Mouse (Mus musculus): ENCODE measurements around the gene Tlr13. TPM values are rescaled to one million over a fixed set of nuclear protein-coding genes. Genes with fewer than 3 reads are reported as not detected.

The Tlr13 gene
- total and polyA plus RNA-seq, 2 experiments from 2014 or later, result 0.40 to 1.1 TPM

DNA sequence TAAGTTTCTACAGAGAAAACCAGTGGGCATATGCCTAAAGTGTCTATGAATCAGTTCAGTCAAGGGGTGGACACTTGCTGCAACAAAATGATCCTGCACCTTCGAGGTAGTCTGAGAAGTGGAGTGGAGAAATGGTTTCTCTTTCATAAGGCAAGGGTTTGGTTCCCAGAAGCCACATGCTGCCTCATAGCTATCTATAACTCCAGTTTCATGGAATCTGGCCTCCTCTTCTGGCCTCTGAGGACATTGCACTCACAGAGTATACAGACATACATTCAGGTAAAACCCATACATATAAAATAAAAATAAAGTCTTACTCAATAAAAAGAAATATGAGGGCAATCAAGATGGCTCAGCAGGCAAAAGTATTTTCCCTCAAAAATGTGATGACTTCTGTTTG is 22.1 kb downstream of the Tlr13 start:
- Histone ChIP-seq H3K9ac (replicated peaks; ENCODE audit: low read depth, low read length) (no peak overlapping the region), H3K4me1 (ENCODE audit: control insufficient read depth, insufficient read depth) (no peaks in the 10 kb centered on the region), H3K4me3 (ENCODE audit: low read depth, low read length) (no peak overlapping the region), H3K9me3 (replicated peaks; ENCODE audit: control insufficient read depth, low read length) (no peaks in the 10 kb centered on the region), H3K36me3 (replicated peaks; ENCODE audit: control insufficient read depth, insufficient read depth, low read length) (no peaks in the 10 kb centered on the region), H3K4me2 (ENCODE audit: low read depth, low read length) (no peak overlapping the region), H3K27ac (ENCODE audit: low read depth) (no peak overlapping the region), H3K27me3 (ENCODE audit: control insufficient read depth, insufficient read depth, low read length) (no peaks in the 10 kb centered on the region)
- WGBS, result 63% methylated on average over 1 of the region's 1 CpGs
- DNase-seq (ENCODE audit: low spot score) (no peak), ATAC-seq (ENCODE audit: insufficient read depth, low read depth) (no peak)
- TF ChIP-seq EP300 (IDR thresholded peaks at IDR 0.05; ENCODE audit: low read depth), result no peak
- TF ChIP-seq CTCF (IDR thresholded peaks at IDR 0.05; ENCODE audit: low read depth), result 0 out of 2 replicates have a peak, but pooled peaks have one; percentile 5

DNA sequence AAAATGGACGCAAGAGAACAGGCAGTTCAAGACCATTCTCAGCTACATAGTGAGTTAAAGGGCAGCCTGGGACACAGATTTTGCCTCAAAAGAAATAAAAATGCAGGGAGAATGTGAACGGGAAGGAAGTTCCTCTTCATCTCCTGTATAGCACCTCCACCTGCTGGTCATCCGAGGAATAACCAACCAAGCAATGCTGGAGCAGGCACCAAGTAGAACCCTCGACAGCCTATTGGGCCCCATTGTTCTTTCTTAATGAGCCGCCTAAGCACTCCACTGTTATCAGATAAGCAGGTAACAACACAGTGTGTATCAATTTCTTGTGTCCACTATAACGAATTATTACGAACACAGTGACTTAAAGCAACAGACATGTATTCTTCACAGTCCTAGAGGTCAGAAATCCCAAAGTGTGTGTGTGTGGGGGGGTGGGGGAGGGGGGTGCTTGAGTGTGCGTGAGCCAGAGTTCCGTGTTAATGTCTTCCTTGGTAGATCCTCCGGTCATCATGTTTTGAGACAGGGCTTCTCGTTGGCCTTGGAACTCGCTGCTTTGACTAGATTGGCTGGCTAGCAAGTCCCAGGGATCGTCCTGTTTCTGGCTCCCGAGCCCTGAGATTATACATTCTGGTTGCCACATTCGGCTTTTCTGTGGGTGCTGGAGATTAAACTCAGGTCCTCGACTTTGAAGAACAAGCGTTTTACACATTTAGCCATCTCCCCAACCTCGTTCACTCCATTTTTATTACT is 28.3 kb downstream of the Tlr13 start:
- ATAC-seq (ENCODE audit: insufficient read depth, low read depth), result peak; percentile 62
- H3K27me3 ChIP-seq (ENCODE audit: control insufficient read depth, insufficient read depth, low read length), result no peaks in the 10 kb centered on the region
- peak overlapping the region; percentile 56 for H3K4me2 ChIP-seq (ENCODE audit: low read depth, low read length)
- H3K27ac ChIP-seq (ENCODE audit: low read depth), result no peak overlapping the region
- peak; percentile 34 for DNase-seq (ENCODE audit: low spot score)
- H3K4me1 ChIP-seq (ENCODE audit: control insufficient read depth, insufficient read depth), result no peaks in the 10 kb centered on the region
- TF ChIP-seq CTCF (IDR thresholded peaks at IDR 0.05; ENCODE audit: low read depth), result peak; percentile 71
- TF ChIP-seq EP300 (IDR thresholded peaks at IDR 0.05; ENCODE audit: low read depth), result no peak
- 26% methylated on average over 18 of the region's 18 CpGs for WGBS
- peak overlapping the region; percentile 36 for H3K4me3 ChIP-seq (ENCODE audit: low read depth, low read length)
- no peaks in the 10 kb centered on the region for H3K9me3 ChIP-seq (replicated peaks; ENCODE audit: control insufficient read depth, low read length)
- no peaks in the 10 kb centered on the region for H3K36me3 ChIP-seq (replicated peaks; ENCODE audit: control insufficient read depth, insufficient read depth, low read length)
- no peak overlapping the region for H3K9ac ChIP-seq (replicated peaks; ENCODE audit: low read depth, low read length)

DNA sequence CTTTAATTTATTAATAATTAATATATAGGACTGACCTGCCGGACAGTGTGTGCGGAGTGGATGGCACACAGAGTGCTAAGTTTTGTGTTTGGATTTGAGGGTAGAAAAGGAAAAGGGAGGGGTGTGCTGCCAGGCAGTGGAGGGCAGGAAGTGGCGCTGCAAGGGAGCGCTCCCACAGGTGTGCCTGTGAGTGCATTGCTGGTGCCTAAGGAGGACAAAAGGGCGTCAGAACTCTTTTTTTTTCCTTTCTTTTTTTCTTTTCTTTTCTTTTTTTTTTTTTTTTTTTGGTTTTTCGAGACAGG is 28.8 kb downstream of the Tlr13 start:
- WGBS, result 66% methylated on average over 5 of the region's 6 CpGs
- Histone ChIP-seq H3K4me2 (ENCODE audit: low read depth, low read length) (peak overlapping the region; percentile 56; the same call in 1 of the 2 replicates), H3K27me3 (ENCODE audit: control insufficient read depth, insufficient read depth, low read length) (no peaks in the 10 kb centered on the region), H3K9me3 (replicated peaks; ENCODE audit: control insufficient read depth, low read length) (no peaks in the 10 kb centered on the region), H3K9ac (replicated peaks; ENCODE audit: low read depth, low read length) (no peak overlapping the region), H3K27ac (ENCODE audit: low read depth) (no peak overlapping the region), H3K4me3 (ENCODE audit: low read depth, low read length) (peak overlapping the region; percentile 36), H3K36me3 (replicated peaks; ENCODE audit: control insufficient read depth, insufficient read depth, low read length) (no peaks in the 10 kb centered on the region), H3K4me1 (ENCODE audit: control insufficient read depth, insufficient read depth) (no peaks in the 10 kb centered on the region)
- no peak for DNase-seq (ENCODE audit: low spot score)
- TF ChIP-seq CTCF (IDR thresholded peaks at IDR 0.05; ENCODE audit: low read depth) (no peak), EP300 (IDR thresholded peaks at IDR 0.05; ENCODE audit: low read depth) (no peak)
- no peak for ATAC-seq (ENCODE audit: insufficient read depth, low read depth)

DNA sequence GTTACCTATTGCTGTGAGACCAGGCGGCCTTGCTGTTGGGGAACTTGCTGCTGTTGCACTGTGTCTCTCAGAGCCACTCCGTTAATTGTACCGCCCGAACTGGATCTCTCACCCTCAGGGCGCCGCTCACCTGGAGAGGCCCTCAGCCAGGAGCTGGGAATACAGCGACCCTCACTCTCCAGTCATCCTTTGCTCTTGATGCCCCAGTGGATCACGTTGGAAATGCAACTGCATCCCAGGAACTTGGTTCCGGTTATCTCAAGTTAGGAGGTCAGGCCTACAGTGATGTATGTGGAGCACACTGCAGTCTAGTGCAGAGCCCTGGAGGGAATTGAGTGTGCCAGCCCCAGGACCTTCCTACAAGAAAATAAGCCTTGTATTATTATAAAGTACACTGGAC is 33.3 kb downstream of the Tlr13 start:
- Histone ChIP-seq H3K4me2 (ENCODE audit: low read depth, low read length) (no peak overlapping the region), H3K9ac (replicated peaks; ENCODE audit: low read depth, low read length) (no peak overlapping the region), H3K27ac (ENCODE audit: low read depth) (no peak overlapping the region), H3K27me3 (ENCODE audit: control insufficient read depth, insufficient read depth, low read length) (no peaks in the 10 kb centered on the region), H3K36me3 (replicated peaks; ENCODE audit: control insufficient read depth, insufficient read depth, low read length) (no peaks in the 10 kb centered on the region), H3K4me1 (ENCODE audit: control insufficient read depth, insufficient read depth) (no peaks in the 10 kb centered on the region), H3K9me3 (replicated peaks; ENCODE audit: control insufficient read depth, low read length) (no peaks in the 10 kb centered on the region), H3K4me3 (ENCODE audit: low read depth, low read length) (no peak overlapping the region)
- TF ChIP-seq EP300 (IDR thresholded peaks at IDR 0.05; ENCODE audit: low read depth), result no peak
- TF ChIP-seq CTCF (IDR thresholded peaks at IDR 0.05; ENCODE audit: low read depth), result no peak
- 62% methylated on average over 9 of the region's 9 CpGs for WGBS
- DNase-seq (ENCODE audit: low spot score), result no peak
- no peak for ATAC-seq (ENCODE audit: insufficient read depth, low read depth)

DNA sequence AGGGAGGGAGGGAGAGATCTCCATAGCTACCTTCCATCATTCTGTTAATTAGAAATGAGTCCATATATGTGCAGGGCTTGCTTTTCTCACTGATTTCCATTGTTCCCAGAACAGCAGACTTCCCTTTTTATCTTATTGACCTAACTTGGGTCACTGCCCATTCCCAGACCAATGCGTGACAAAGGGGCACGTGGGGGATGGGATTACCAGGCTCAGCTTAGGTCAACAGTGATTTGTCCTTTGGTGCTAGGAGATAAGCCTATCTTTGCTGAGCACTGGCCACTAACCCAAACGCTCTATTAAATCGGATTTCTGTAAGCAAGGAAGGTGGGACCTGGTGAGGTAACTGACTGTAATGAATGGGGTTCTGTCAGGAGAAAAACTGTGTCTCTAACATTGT is 41.3 kb downstream of the Tlr13 start:
- Histone ChIP-seq H3K4me1 (ENCODE audit: control insufficient read depth, insufficient read depth) (no peaks in the 10 kb centered on the region; the same call in 1 of the 2 replicates), H3K4me3 (ENCODE audit: low read depth, low read length) (no peak overlapping the region), H3K9me3 (replicated peaks; ENCODE audit: control insufficient read depth, low read length) (no peaks in the 10 kb centered on the region), H3K36me3 (replicated peaks; ENCODE audit: control insufficient read depth, insufficient read depth, low read length) (no peaks in the 10 kb centered on the region), H3K4me2 (ENCODE audit: low read depth, low read length) (no peak overlapping the region), H3K27ac (ENCODE audit: low read depth) (no peak overlapping the region), H3K27me3 (ENCODE audit: control insufficient read depth, insufficient read depth, low read length) (no peaks in the 10 kb centered on the region), H3K9ac (replicated peaks; ENCODE audit: low read depth, low read length) (no peak overlapping the region)
- WGBS, result 26% methylated on average over 4 of the region's 4 CpGs
- no peak for ATAC-seq (ENCODE audit: insufficient read depth, low read depth)
- TF ChIP-seq EP300 (IDR thresholded peaks at IDR 0.05; ENCODE audit: low read depth) (no peak), CTCF (IDR thresholded peaks at IDR 0.05; ENCODE audit: low read depth) (no peak)
- DNase-seq (ENCODE audit: low spot score), result peak; percentile 6

DNA sequence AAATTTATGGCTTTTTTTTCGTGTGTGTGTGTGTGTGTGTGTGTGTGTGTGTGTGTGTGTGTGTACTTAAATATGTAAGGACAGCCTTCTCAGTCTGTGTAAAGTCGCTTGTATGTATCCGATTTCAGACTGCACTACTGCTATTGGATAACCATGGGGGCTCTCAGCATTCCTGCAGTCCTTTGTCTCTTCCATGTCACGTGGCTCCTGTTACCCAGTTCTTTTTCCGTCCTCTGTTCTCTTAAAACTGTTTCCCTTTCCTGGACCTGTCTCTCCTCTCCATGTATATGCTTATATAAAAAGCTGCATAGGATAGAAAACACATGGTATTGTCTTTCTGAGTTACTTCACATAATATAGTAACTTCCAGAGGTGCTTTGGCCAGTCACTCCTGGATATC is 42.7 kb downstream of the Tlr13 start:
- H3K9ac ChIP-seq (replicated peaks; ENCODE audit: low read depth, low read length), result no peak overlapping the region
- H3K4me2 ChIP-seq (ENCODE audit: low read depth, low read length), result no peak overlapping the region
- 26% methylated on average over 5 of the region's 5 CpGs for WGBS

More for the DNA sequence above, 42.7 kb downstream of the Tlr13 start:
- ATAC-seq (ENCODE audit: insufficient read depth, low read depth) (peak; percentile 30; the same call in 1 of the 2 replicates), DNase-seq (ENCODE audit: low spot score) (peak; percentile 49)
- TF ChIP-seq EP300 (IDR thresholded peaks at IDR 0.05; ENCODE audit: low read depth), result no peak
- H3K27ac ChIP-seq (ENCODE audit: low read depth), result peak overlapping the region; percentile 93
- H3K4me3 ChIP-seq (ENCODE audit: low read depth, low read length), result no peak overlapping the region
- no peaks in the 10 kb centered on the region; the same call in 1 of the 2 replicates for H3K4me1 ChIP-seq (ENCODE audit: control insufficient read depth, insufficient read depth)
- no peaks in the 10 kb centered on the region for H3K27me3 ChIP-seq (ENCODE audit: control insufficient read depth, insufficient read depth, low read length)
- no peaks in the 10 kb centered on the region for H3K9me3 ChIP-seq (replicated peaks; ENCODE audit: control insufficient read depth, low read length)
- no peaks in the 10 kb centered on the region for H3K36me3 ChIP-seq (replicated peaks; ENCODE audit: control insufficient read depth, insufficient read depth, low read length)
